Mouse (Mus musculus): Measurements from ENCODE around the gene Ktn1.

The Ktn1 gene

DNA sequence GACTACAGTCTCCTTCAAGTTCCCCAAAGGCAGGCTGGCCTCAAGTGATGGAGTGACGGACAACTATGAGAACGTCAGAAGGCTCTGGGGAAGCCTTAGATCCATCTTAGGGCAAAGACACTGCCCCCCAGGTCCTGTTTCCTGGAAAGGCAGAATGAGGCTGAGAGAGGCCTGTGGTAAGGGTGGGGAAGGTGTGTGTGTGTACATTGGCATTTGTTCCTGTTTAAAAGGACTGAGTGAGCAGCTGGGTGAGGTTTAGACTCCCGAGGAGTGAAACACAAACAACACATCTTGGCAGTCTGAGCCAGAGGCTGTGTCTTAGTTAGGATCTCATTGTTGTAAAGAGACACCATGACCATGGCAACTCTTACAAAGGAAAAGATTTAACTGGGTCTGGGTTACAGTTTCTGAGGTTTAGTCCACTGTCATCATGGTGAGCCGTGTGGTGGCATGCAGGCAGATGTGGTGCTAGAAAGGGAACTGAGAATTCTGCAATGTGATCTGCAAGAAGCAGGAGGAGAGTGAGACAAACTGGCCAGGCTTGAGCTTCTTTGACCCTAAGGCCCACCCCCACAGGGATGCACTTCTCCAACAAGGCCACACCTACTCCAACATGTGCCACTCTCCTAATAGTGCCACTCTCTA, 106.1 kb downstream of the Ktn1 start:
- no peak for DNase-seq (ENCODE audit: low read depth, low spot score)

DNA sequence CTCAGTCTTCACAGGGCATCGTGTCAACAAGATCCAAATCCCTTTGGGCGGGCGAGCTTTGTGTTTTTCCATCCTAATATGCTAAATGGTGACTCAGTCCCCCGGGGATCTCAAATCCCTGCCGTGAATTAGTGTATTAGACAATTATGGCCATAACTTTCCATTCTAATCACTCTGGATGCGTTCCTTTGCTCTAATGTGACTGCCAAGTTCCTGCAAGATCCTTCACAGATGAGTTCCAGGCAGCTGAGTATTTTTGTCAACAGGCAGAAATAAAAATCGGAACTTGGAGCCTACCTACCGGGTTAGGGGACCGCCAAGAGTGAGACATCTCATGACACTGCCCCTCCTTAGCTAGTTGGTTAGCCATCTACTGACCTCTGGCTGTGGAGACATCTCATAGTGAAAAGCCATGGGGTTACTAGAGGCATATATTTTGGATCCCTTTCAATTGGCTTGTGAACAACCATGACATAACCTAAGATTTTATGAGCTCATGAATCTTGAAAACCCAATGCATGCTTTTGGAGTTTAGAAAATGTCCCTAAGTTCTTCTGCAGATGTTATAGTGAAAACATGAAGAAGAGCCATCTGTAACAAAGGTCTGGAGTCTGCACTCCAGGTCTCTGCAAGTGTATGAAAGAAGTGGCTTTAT, 108.3 kb downstream of the Ktn1 start:
- peak; percentile 22 for DNase-seq (ENCODE audit: low read depth, low spot score)

DNA sequence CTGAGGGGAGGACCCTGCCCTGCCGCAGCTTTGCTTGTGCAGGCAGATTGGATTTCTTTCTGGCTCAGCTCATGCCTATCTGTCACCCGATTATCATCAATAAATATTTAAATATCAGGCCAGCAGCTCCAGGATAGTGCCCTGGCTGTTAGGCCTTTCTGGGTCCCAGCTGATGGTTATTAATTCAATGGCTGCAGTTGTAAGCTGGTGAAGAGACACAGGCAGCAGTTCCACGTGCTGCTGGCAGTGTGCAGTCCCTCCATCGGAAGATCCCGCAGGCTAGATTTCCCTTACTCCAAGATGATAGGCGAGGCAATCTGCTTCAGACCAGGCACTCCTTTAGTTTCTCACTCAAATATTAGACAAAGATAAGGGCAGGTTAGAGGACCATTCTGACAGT, 116.9 kb downstream of the Ktn1 start:
- DNase-seq (ENCODE audit: low read depth, low spot score), result no peak

- DNase-seq (ENCODE audit: low read depth, low spot score), result no peak
These were observed 117.5 kb downstream of the Ktn1 start for GRCm38 (mm10) chr14:47765796-47766195.

GRCm38 (mm10) chr14:47766373-47766772, 118.1 kb downstream of the Ktn1 start:
- no peak for DNase-seq (ENCODE audit: low read depth, low spot score)

DNA sequence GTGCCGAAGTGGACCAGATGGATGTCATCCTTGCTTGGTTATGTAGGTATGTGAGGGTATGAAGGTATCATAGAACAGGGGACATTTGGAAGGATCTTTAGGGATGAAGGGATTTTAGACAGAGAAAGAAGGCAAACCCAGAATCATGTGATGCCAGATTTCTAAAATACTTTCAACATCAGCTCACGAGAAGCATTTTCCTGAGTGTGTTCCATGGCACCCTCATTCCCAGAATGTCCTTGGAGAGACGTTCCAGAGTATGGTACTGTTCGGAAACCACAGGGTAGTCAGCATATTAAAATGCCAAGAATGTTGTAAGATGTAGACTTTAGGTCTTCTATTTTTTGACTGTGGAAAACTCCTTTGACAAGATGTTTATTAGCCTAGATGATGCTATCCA, 123.2 kb downstream of the Ktn1 start:
- DNase-seq (ENCODE audit: low read depth, low spot score), result no peak

DNA sequence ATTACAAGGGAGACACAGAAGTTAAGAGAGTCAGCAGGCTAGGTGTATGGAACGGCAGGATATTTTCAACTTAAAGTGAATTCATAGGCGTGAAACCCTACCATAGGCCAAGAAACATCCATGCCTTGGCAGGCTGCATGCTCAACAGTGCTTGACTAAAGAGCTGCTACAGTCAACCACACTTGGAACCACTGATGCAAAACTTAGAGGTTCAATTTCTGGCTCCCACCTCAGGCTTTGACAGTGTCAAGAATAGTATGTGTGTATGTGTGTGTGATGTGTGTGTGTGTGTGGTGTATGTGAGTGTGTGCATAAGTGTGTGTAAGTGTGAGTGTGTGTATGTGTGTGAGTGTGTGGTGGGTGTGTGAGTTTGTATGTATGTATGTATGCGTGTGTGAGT, 127.3 kb downstream of the Ktn1 start:
- DNase-seq (ENCODE audit: low read depth, low spot score), result no peak

DNA sequence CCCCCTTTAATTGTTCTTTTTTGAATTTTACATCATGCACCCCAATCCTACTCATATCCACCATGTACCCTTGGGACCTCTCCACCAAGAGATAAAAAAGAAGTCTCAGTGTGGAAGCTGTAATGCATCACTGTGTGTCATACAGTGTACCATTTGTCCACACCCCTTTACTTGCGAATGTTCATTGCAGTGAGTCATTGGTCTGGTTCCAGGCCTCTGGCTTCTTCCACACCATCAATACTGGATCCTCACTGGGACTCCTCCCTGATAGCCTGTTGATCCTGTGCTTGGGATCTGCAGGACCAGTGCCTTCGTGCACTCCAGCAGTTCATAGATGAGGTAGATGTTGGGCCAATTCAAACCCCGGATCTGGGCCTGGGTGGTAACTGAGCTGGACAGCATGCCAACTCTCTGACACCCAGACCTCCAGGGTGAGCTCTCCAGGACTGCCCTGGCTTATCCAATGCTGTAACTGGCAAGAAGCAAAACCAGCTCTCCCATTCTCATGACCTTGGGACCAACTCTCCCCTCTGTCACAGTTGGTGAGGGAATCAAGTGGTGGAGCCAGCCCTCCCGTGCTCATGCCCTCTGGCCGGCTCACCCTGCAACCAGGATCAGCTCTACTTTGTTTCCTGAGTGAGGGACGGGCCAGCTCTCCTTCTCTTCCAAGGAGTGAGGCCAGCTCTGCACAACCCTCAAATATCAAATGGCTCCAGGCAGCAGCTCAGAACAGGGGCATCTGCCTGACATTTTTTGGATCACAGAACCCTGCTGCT, 128.2 kb downstream of the Ktn1 start:
- no peak for DNase-seq (ENCODE audit: low read depth, low spot score)

GRCm38 (mm10) chr14:47786112-47786511, 137.9 kb downstream of the Ktn1 start:
- no peak for DNase-seq (ENCODE audit: low read depth, low spot score)
